Mouse (Mus musculus): ENCODE measurements around the gene Ctsl.
A peak's percentile ranks its signal among the peaks of the same experiment; 100 is the strongest.

The Ctsl gene

DNA sequence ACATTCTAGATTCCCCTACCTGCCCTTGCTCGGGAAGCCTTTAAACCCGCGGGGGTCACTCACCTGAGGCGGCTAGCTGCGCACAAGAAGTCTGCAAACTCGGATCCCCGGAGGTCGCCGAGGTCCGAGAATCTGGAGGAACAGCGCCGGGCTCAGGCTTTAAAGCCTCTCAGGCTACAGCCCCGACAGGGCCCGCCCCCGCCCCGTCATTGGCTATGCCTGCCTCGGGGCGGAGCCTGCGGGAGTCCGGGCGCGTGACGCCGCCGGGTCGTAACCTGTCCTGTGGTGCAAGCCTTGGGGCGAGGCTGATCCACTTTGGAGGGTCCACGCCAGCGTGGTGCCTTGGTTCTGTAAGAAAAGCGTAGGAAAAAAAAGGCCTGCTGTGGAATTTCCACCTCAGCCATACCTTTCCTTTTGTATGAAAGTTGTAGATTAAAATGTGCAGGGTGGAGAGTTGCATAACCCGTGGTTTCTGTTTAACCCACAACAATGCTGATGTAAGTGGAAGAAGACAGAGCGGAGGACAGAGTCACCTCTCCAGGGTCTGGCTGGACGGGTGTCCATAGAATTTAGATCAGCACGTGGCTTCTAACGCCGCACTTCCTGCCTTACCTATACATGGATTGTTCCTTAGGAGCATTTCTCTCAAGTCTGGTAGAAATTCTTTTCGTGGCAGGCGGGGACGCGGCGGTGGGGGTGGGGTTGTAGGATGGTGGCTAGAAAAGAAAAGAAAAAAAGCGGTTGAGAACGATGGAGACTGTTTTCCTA, at the start of gene Ctsl:
Ctsl (minus strand) TSS at position 718 of the 768 bp plus-strand sequence.
- peak; percentile 91 for DNase-seq (ENCODE audit: low spot score)

DNA sequence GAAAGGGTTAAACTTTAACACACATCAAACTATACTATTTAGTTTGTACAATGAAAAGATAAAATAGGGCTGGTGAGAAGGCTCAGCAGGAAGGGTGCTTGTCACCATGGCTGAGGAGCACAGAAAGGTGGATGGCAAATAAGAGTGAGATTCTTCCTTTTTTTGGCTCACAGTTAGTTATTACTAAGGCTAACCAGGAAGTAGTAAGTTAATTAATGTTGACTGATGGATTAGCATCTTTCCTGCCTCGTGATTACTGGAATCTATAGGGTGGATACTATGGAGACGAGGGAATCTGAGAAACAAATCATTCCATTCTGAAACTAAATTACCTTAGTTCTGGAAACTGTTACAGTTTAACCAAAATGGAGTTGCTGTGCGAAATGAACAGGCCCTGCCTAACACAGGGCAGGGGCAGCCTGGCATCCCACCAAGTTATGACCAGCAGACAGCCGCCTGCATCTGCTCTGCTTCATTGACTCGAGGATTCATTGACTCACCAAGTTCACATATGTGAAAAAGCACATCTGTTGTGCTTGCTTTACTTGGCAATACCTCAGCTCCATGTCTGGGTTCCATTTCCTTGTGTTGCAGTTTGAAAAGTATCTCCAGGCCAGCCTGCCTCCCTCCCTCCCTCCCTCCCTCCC, 46.4 kb upstream of the Ctsl start:
- DNase-seq (ENCODE audit: low spot score): no peak

DNA sequence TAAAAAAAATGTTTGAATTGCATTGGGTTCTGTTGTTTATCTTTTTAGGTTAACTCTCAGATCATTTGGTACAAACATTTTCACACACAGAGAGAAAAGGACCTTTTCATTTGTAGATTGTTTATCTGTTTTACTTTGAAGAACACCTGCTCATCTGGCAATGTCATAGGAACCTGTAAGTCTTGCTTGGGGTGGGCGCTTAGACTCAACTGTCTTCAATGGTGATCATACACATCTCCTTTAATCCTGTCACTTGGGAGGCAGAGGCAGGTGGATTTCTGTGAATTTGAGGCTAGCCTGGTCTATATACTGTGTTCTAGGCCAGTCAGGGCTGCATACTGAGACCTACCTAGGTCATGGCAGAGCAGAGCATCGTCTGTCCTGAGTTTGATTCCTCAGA, 45.0 kb upstream of the Ctsl start:
- DNase-seq (ENCODE audit: low spot score): no peak

DNA sequence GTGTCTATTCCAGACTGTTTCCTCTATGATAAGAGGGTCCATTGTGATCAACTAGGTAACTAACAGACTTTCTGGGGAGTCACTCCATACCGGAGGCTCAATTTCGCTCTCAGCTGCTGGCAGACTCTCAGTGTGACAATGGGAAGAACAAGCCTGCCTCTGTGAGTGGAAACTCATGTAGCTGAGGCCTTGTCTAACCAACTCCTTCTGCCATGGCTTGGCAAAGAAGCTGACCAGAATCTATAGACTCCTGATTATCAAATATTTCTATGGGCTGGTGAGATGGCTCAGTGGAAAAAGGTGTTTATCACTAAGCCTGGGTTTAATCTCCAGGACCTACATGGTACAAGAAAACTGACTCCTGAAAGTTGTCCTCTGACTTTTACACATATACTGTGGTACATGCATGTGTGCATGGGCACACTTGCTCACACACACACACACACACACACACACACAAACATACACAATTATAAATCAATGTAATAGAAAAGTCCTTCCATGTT, 42.1 kb upstream of the Ctsl start:
- no peak for DNase-seq (ENCODE audit: low spot score)

DNA sequence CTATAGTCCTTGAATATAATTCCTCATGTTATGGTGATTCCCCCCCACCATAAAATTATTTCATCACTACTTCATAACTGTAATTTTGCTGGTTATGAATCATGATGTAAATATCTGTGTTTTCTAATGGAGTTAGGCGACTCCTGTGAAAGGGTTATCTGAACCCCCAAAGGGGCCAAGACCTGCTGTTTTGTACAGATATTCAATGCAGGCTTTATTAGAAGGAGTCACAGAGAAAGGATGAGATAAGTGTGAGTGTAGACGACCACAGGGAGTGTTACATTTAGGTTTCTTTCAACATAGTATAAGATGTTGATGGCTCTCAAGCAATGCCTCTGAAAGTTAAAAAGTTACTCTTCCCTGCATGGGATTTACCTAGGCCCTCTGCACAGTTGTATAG, 40.6 kb upstream of the Ctsl start:
- DNase-seq (ENCODE audit: low spot score): no peak

DNA sequence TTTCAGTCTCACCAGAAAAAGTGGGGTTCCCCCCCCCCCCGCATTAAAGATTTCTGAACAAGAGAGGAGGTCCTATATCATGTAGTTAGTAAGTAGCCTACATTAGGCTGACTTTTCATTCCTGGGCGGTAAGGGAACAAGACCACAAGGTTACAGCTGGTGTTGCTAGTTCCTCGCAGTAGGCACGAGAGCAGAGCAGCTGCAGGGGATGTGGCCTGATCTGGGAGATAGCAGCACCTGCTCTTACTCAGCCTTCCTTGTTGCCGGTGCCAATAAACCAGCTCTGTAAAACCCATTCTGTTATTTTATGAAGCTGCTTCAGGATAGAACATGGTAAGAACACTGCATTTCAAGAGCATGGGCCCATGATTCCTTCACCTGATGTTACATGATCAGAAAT, 39.9 kb upstream of the Ctsl start:
- DNase-seq (ENCODE audit: low spot score): no peak

DNA sequence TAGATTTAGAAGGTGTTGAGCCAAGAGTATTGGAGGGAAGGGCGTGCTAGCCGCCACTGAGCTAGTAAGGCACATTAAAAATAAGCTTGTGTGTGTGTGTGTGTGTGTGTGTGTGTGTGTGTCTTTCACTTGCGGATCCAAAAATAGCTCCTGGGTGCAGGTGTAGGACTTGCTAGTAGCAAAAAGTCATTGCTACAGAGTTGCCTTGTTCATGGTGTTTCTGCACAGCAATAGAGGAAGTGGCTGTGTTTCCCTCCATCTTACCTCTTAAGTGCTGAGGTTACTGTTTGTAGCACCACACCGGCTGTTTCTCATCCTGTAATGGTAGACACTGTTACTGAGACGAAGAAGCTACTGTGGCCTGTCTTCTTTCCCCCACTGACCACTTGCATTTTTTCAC, 37.3 kb upstream of the Ctsl start:
- DNase-seq (ENCODE audit: low spot score): no peak

DNA sequence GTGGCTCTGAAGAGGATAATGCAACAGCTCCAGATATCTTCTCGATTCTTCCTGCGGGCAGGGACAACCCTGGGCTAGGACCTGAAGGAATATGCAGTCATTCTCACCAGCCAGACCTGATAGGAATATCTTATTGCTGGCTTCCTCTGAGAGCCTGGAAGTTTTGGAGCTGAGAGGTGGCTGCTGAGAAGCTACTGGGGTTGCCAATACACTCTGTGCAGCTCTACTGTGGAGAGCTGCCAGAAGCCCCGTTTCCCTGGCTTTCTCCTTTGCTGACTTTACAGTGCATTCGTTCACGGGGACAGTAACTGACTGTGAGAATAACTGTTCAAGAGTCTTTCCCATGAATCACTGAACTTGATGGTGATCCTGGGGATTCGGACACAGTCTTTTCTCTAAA, 34.9 kb upstream of the Ctsl start:
- no peak for DNase-seq (ENCODE audit: low spot score)

DNA sequence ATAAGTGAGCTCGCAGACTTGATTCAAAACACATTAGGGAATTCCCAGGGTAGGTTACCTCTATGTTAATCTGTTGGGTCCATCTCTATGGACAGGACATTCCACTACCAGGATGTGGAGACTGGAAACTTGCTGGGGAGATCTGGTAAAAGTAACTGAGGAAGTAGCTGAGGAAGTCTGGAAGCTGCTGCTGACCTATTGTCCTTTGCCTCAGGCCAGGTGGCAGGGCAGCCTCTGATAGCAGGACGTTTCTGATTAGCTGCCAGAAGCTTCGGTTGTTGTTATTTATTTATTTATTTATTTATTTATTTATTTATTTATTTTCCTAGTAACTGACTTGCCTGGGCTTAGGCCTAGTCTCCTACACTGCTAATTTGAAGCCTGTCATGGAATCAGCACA, 32.8 kb upstream of the Ctsl start:
- DNase-seq (ENCODE audit: low spot score): no peak

DNA sequence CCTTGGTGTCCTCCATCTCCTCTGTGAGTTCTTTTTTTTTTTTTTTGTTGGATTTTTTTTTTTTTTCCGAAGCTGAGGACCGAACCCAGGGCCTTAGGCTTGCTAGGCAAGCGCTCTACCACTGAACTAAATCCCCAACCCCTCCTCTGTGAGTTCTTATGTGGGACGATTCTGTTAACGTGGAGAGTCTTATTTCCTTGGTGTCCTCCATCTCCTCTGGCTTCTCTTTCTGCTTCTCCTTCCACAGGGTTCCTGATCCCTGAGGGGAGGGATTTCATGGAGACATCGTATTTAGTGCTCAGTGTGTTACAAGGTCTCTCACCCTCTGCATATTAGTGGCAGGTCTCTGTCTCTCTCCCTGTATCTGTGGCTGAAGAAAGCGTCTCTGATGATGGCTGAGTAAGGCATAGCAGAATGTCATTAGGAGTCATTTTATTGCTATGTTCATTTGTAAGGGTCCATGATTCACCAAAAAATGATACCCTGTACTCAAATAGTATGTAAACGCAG, 32.3 kb upstream of the Ctsl start:
- DNase-seq (ENCODE audit: low spot score): no peak

DNA sequence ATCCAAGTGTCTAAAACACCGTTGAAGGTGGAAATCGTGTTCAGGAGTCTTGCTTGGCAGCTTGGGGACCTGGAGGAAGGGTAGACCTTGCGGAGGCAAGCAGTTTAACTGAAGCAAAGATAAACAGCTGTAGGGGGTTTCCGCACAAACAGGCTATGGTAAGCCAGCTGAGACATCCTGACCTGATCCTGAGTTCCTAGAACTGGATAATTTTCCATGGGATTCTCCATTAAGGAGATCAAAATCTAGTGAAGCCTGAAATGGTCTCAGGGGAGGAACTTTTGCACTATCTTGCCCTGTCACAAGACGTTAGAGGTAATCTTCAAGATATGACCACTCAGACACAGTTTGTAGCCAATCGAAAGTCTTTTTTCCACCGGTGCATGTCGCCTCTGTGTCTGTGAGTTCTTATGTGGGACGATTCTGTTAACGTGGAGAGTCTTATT, 31.8 kb upstream of the Ctsl start:
- DNase-seq (ENCODE audit: low spot score): no peak

DNA sequence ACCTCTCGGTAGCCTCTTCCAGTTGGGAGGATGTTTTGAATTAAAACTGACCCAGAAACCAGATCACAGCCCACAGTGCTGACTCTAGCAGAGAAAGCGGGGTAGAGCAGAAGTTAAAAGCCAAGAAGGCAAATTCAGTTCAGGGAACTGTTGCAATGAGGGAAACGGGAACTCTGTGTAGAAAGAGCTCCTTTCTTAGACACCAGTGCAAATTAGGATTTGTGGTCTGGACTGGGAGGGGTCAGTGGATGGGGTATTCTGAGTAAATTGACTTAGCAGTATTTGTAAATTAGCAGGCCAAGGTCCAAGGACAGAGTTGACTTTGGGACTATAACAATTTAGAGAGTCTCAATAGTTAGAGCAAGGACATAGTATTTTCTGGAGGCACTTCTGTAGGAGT, 31.3 kb upstream of the Ctsl start:
- peak; percentile 8 for DNase-seq (ENCODE audit: low spot score)

DNA sequence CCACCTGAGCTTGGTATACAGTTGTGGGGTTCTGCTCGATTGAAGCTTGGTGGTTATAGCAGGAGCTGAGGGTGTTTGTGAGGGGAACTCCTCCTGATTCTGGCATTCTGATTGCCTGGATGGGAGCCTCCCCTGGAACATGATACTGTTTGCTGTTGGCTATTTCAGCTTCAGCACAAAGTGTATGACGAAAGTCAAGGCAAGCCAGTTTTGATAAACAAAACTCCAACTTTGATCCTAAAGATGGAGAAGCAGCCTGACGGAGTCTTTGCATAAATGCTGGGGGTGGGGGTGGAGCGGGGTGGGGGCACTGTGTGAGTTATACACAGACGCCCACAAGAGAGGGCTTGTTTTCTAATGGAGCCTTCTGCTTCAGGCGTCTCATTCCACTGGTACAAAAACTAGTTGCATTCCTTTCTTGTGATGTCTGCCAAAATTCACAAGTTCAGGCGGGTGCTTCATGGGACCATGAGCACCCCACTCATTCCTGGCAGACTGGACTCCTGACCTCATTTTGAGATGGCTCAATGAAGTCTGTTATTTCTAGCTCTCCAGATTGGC, 30.2 kb upstream of the Ctsl start:
- peak; percentile 43 for DNase-seq (ENCODE audit: low spot score)

DNA sequence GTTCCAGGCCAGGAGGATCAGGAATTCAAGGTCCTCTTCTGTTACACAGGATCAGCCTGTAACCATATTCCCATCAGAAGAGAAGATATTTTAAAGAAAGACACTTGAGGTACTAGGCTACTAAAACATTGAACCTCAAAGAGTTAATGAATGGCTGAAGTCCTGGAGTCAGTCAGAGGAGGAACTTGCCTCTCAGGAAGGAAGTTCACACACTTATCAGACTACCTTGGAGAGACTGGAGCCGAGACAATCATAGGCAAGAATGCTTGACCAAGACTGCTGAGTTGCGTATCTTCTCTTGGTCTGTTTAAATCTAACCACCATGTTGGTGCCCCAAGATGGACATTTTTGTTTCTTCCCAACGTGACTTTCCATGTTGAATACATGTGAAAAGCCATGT, 29.2 kb upstream of the Ctsl start:
- DNase-seq (ENCODE audit: low spot score): no peak

DNA sequence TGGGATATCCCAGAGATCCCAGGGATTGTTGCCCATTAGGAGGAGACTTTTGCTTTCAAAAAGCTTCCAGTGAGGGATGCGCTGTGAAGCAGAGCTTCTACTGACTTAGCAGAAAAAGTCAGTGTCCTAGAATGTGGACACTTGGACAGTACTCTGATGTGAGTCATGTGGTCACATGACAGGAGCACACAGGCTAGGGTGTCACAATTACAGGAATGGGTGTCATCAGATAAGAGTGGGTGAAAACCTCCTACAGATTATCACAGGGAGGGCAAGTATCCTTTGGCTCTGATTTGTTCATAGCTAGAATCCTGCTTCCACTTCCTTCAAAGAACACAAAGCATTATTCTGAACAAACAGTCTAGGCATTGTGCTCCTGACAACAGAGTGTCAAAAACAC, 27.4 kb upstream of the Ctsl start:
- no peak for DNase-seq (ENCODE audit: low spot score)

DNA sequence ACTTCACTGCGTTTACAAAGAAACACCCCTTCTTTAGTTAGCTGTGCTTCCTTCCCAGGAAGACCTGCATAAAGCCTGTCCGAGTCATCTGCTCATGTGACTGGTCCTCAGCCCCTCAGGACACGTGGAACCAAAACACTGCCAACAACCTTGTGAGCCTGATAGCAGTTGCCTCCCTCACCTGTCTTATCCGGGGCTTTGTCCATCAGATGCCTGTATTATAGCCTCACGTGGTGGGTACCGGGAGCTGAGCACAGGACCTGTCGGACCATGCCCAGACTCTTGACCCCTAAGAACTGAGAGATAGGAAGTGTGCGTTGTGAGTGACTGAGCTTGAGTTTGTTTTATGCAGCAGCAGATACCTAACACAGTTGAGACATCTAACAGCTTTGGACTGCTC, 26.3 kb upstream of the Ctsl start:
- no peak for DNase-seq (ENCODE audit: low spot score)

DNA sequence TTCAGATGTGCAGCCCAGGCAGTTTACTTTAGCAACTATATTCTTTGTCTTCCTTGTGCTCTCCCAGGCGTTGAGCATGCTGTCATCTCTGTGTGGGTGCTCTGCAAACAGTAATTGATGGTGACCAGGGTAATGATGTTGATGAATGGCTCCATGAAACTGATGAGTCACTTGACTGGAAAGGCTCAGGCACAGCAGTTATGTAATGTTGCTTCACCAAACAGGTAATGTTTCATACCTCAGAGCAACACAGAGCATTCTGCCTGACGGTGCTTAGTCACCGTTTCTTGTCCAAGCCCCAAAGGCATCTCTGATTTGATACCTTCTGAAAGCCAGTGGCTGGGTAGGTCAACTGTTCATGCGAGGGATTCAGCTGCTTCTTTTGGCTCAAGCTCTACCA, 17.7 kb upstream of the Ctsl start:
- DNase-seq (ENCODE audit: low spot score): no peak

DNA sequence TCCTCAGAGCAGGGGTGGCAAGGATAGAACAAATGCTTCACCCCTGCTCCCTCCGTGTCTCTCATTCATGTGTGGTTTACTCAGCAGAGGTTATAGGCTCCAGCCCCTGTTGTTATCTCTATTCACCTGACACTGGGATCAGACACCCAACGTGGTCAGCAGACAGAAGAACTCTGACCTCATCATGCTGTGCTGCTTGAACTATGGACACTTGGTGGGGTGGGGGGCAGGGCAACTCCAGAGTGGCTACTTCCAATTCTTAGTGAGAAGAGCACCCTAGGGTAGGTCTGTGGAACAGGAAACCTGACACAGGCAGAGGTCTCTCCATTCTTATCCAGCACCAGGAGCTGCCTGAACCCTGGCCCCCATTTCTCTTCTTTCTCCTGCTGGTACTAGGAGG, 15.4 kb upstream of the Ctsl start:
- no peak for DNase-seq (ENCODE audit: low spot score)

DNA sequence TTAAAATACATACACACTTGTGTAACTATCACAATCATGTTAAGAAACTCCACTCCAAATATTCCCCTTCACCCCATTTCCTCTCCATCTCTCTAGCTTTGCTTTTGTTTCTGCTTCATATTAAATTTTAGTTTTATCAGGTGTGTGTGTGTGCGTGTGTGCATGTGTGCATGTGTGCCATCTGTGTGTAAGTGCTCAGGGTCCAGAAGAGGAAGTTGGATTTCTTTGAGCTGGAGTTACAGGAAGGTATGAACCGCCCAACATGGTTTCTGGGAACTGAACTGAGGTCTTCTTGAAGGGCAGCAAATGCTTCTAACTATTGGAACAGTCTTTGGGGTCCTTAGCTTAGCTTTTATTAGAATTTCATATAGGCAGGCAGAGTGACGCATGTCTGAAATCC, 14.2 kb upstream of the Ctsl start:
- DNase-seq (ENCODE audit: low spot score): no peak

DNA sequence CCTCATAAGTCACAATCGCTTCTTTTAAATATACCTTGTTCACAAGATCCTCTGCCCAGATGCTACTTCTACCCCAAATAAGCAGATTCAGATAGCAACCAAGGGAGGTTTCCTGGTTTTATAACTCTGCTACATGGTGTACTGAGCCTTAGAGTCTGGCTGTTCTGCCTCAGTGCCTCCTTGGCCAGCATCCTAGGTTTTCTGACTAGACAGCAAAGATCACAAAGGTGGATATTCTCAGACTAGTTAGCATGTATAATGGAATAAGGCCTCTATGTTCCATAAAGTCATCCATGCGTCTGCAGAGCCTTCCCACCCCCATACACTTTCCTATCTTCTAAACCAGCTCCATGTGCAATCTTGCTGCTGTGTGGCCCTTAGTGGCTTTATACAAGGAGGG, 9.6 kb upstream of the Ctsl start:
- no peak for DNase-seq (ENCODE audit: low spot score)

DNA sequence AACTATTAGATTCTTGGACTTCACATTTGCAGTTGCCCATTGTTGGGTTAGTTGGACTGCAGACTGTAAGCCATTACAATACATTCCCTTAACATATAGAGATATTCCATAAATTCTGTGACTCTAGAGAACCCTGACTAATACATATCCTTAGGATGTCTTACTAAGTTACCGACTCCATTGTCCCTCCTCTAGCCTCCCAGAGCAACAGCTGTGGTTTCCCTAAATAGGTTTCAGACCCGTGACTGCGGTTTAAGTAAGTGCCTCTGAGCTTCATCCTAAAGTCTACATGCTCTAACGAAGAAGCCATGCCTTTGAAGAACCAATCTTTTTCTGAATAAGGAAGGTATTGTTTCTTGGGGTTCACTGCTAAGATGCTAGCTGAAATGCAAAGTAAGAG, 7.9 kb upstream of the Ctsl start:
- no peak for DNase-seq (ENCODE audit: low spot score)

DNA sequence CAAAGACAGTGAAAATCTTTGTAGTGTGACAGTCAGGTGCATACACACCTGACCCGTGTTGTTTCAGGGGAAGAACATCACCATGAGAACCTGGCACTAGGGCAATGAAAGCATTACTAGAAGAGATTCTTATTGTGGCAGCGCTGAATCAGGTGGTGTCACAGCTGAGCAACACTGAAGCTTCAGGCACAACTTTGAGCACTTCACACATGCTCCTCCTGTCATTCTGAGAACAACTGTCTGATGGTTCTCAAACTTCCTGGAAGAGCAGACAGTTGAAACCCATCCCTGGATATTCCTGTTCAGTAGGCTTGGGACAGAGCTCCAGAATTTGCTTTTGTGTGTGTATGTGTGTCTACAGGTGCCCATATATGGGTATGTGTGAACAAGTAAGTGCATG, 5.8 kb upstream of the Ctsl start:
- no peak for DNase-seq (ENCODE audit: low spot score)

DNA sequence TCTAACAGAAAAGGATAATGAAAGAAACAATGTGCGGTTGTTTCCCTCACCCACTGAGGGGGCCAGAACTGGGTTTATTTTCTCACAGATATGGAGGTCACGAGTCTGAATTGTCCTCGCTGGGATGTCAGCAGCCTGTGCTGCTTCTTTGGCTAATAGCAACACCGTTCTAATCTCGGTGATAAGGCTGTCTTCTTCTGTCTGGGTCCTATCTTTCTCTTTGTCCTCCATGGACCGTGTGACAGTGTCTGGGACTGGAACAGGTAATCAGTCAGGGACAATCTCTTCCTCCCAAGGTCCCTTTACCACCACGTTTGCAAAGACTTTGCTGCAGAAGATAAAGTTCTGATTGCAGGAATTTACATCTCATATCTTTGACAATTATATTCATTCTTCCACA, 4.5 kb upstream of the Ctsl start:
- peak; percentile 45 for DNase-seq (ENCODE audit: low spot score)

Data from ovary, adult 18-20 months (tissue).